Mouse (Mus musculus): ENCODE measurements at regions not wholly inside any gene's neighbourhood (a gene's known extent, or its start where the extent isn't known, plus 50 kb on each side); places are given as distances from the start of the nearest gene placed in this dataset.

- Histone ChIP-seq H3K36me3 (replicated peaks; ENCODE audit: control insufficient read depth, insufficient read depth, low read depth, low read length) (no peaks in the 10 kb centered on the region), H3K27ac (replicated peaks; ENCODE audit: low read depth, low read length) (no peak overlapping the region), H3K9me3 (replicated peaks; ENCODE audit: control insufficient read depth, low read length) (no peaks in the 10 kb centered on the region), H3K4me1 (ENCODE audit: control insufficient read depth, insufficient read depth, low read length) (peaks cover 6% of the 10 kb centered on the region), H3K4me3 (ENCODE audit: low read depth, low read length) (no peak overlapping the region), H3K4me2 (ENCODE audit: low read depth, low read length) (no peak overlapping the region), H3K9ac (replicated peaks; ENCODE audit: low read length) (no peak overlapping the region), H3K27me3 (ENCODE audit: control insufficient read depth, insufficient read depth, low read length) (no peaks in the 10 kb centered on the region)
- 17% methylated on average over 3 of the region's 3 CpGs for WGBS
- ATAC-seq (replicated peaks; ENCODE audit: insufficient number of reproducible peaks, low FRiP score, low TSS enrichment, low read depth) (no peak), DNase-seq (ENCODE audit: low spot score) (peak; percentile 37)
Measured at GRCm38 (mm10) chr1:43361455-43361863, 82.9 kb upstream of the Nck2 start.

- H3K27me3 ChIP-seq (ENCODE audit: control insufficient read depth, insufficient read depth, low read length) = no peaks in the 10 kb centered on the region
- no peak for DNase-seq (ENCODE audit: low spot score)
- H3K9ac ChIP-seq (replicated peaks; ENCODE audit: low read length) = no peak overlapping the region
- no peaks in the 10 kb centered on the region for H3K9me3 ChIP-seq (replicated peaks; ENCODE audit: control insufficient read depth, low read length)
- peaks cover 6% of the 10 kb centered on the region for H3K4me1 ChIP-seq (ENCODE audit: control insufficient read depth, insufficient read depth, low read length)
- WGBS = 50% methylated on average over 5 of the region's 5 CpGs
- no peak for ATAC-seq (replicated peaks; ENCODE audit: insufficient number of reproducible peaks, low FRiP score, low TSS enrichment, low read depth)
- H3K4me2 ChIP-seq (ENCODE audit: low read depth, low read length) = no peak overlapping the region
- no peak overlapping the region for H3K4me3 ChIP-seq (ENCODE audit: low read depth, low read length)
- H3K36me3 ChIP-seq (replicated peaks; ENCODE audit: control insufficient read depth, insufficient read depth, low read depth, low read length) = no peaks in the 10 kb centered on the region
- no peak overlapping the region for H3K27ac ChIP-seq (replicated peaks; ENCODE audit: low read depth, low read length)
Measured at GRCm38 (mm10) chr1:43362136-43362535, 82.2 kb upstream of the Nck2 start.

DNA sequence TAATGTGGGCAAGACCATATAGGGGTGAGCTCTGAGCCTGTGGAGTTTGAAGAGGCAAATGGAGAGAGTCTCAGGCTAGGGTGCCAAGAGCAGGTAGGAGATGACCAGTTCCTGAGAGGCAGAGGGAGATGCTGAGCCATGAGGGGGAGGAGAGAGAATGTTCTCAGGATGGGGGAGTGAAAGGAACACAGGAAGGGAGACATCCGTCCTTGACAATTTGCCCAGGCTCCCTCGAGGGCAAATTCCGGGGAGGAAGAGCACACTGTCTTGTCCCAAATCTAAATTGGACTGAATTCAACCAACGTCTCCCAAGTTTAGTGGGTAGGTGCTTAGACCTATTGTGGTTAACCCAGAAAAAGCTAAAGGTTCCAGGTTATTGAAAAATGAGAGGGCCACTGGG is 81.2 kb upstream of the Nck2 start:
- Histone ChIP-seq H3K4me2 (ENCODE audit: low read depth, low read length) (no peak overlapping the region), H3K4me3 (ENCODE audit: low read depth, low read length) (no peak overlapping the region), H3K9ac (replicated peaks; ENCODE audit: low read length) (no peak overlapping the region), H3K9me3 (replicated peaks; ENCODE audit: control insufficient read depth, low read length) (no peaks in the 10 kb centered on the region), H3K36me3 (replicated peaks; ENCODE audit: control insufficient read depth, insufficient read depth, low read depth, low read length) (no peaks in the 10 kb centered on the region), H3K27me3 (ENCODE audit: control insufficient read depth, insufficient read depth, low read length) (no peaks in the 10 kb centered on the region), H3K4me1 (ENCODE audit: control insufficient read depth, insufficient read depth, low read length) (peaks cover 6% of the 10 kb centered on the region), H3K27ac (replicated peaks; ENCODE audit: low read depth, low read length) (no peak overlapping the region)
- no peak for DNase-seq (ENCODE audit: low spot score)
- ATAC-seq (replicated peaks; ENCODE audit: insufficient number of reproducible peaks, low FRiP score, low TSS enrichment, low read depth) = no peak
- 66% methylated on average over 4 of the region's 4 CpGs for WGBS

DNA sequence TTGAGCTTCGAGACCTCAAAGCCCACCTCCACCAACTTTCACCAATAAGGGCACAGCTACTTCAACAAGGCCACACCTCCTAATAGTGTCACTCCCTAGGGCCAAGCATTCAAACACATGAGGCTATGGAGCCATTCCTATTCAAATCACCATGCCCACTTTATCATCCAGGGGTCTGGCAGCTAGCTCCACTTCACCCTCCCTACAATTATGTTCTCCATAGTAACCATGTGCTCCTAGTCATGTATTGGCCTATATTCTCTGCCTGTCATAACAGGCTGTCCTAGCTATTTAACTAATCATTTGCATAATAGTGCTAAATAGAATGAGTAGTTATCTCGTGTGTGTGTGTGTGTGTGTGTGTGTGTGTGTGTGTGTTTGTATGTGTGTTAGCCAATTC is 77.9 kb upstream of the Nck2 start:
- ATAC-seq (replicated peaks; ENCODE audit: insufficient number of reproducible peaks, low FRiP score, low TSS enrichment, low read depth) (no peak), DNase-seq (ENCODE audit: low spot score) (no peak)
- H3K27me3 ChIP-seq (ENCODE audit: control insufficient read depth, insufficient read depth, low read length) = no peaks in the 10 kb centered on the region
- no peak overlapping the region for H3K9ac ChIP-seq (replicated peaks; ENCODE audit: low read length)
- H3K4me1 ChIP-seq (ENCODE audit: control insufficient read depth, insufficient read depth, low read length) = no peaks in the 10 kb centered on the region
- H3K4me2 ChIP-seq (ENCODE audit: low read depth, low read length) = no peak overlapping the region
- no peak overlapping the region for H3K27ac ChIP-seq (replicated peaks; ENCODE audit: low read depth, low read length)
- no peak overlapping the region for H3K4me3 ChIP-seq (ENCODE audit: low read depth, low read length)
- no peaks in the 10 kb centered on the region for H3K9me3 ChIP-seq (replicated peaks; ENCODE audit: control insufficient read depth, low read length)
- 84% methylated on average over 2 of the region's 2 CpGs for WGBS
- H3K36me3 ChIP-seq (replicated peaks; ENCODE audit: control insufficient read depth, insufficient read depth, low read depth, low read length) = no peaks in the 10 kb centered on the region

- Histone ChIP-seq H3K27me3 (ENCODE audit: control insufficient read depth, insufficient read depth, low read length) (no peaks in the 10 kb centered on the region), H3K4me2 (ENCODE audit: low read depth, low read length) (no peak overlapping the region), H3K36me3 (replicated peaks; ENCODE audit: control insufficient read depth, insufficient read depth, low read depth, low read length) (no peaks in the 10 kb centered on the region), H3K4me3 (ENCODE audit: low read depth, low read length) (no peak overlapping the region), H3K9me3 (replicated peaks; ENCODE audit: control insufficient read depth, low read length) (no peaks in the 10 kb centered on the region), H3K27ac (replicated peaks; ENCODE audit: low read depth, low read length) (no peak overlapping the region), H3K4me1 (ENCODE audit: control insufficient read depth, insufficient read depth, low read length) (no peaks in the 10 kb centered on the region), H3K9ac (replicated peaks; ENCODE audit: low read length) (no peak overlapping the region)
- no peak for DNase-seq (ENCODE audit: low spot score)
- WGBS = 95% methylated on average over 5 of the region's 5 CpGs
- no peak for ATAC-seq (replicated peaks; ENCODE audit: insufficient number of reproducible peaks, low FRiP score, low TSS enrichment, low read depth)
Measured at GRCm38 (mm10) chr1:43367151-43367895, 77.1 kb upstream of the Nck2 start.

DNA sequence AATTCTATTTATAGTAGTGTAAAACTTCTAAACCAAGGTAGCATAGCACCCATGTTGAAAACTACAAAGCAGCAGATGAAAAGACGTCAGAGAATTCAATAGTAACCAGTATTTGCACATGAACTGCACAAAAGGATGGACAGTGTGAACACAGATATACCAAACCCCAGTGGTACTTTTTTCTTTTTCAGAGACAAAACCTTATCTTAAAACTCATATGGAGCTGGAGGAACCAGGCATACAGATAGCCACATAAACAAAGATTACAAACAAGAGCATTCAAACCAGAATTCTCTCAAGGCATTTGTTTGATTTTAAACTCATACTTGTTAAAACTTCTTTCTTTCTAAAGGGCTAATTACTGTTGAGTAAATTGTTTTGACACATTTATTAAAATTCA is 72.5 kb upstream of the Nck2 start:
- Histone ChIP-seq H3K4me1 (ENCODE audit: control insufficient read depth, insufficient read depth, low read length) (no peaks in the 10 kb centered on the region), H3K4me3 (ENCODE audit: low read depth, low read length) (no peak overlapping the region), H3K27ac (replicated peaks; ENCODE audit: low read depth, low read length) (no peak overlapping the region), H3K9ac (replicated peaks; ENCODE audit: low read length) (no peak overlapping the region), H3K27me3 (ENCODE audit: control insufficient read depth, insufficient read depth, low read length) (no peaks in the 10 kb centered on the region), H3K9me3 (replicated peaks; ENCODE audit: control insufficient read depth, low read length) (no peaks in the 10 kb centered on the region), H3K4me2 (ENCODE audit: low read depth, low read length) (no peak overlapping the region), H3K36me3 (replicated peaks; ENCODE audit: control insufficient read depth, insufficient read depth, low read depth, low read length) (no peaks in the 10 kb centered on the region)
- DNase-seq (ENCODE audit: low spot score) = no peak
- no peak for ATAC-seq (replicated peaks; ENCODE audit: insufficient number of reproducible peaks, low FRiP score, low TSS enrichment, low read depth)
- WGBS = 71% methylated on average over 1 of the region's 1 CpGs

GRCm38 (mm10) chr1:43374946-43375345 is 69.4 kb upstream of the Nck2 start:
- H3K9ac ChIP-seq (replicated peaks; ENCODE audit: low read length) = no peak overlapping the region
- no peak for DNase-seq (ENCODE audit: low spot score)
- H3K4me1 ChIP-seq (ENCODE audit: control insufficient read depth, insufficient read depth, low read length) = no peaks in the 10 kb centered on the region
- H3K9me3 ChIP-seq (replicated peaks; ENCODE audit: control insufficient read depth, low read length) = no peaks in the 10 kb centered on the region
- no peak overlapping the region for H3K4me2 ChIP-seq (ENCODE audit: low read depth, low read length)
- WGBS = 51% methylated on average over 5 of the region's 5 CpGs
- H3K4me3 ChIP-seq (ENCODE audit: low read depth, low read length) = no peak overlapping the region
- no peak for ATAC-seq (replicated peaks; ENCODE audit: insufficient number of reproducible peaks, low FRiP score, low TSS enrichment, low read depth)
- H3K27ac ChIP-seq (replicated peaks; ENCODE audit: low read depth, low read length) = no peak overlapping the region
- no peaks in the 10 kb centered on the region for H3K27me3 ChIP-seq (ENCODE audit: control insufficient read depth, insufficient read depth, low read length)
- no peaks in the 10 kb centered on the region for H3K36me3 ChIP-seq (replicated peaks; ENCODE audit: control insufficient read depth, insufficient read depth, low read depth, low read length)

DNA sequence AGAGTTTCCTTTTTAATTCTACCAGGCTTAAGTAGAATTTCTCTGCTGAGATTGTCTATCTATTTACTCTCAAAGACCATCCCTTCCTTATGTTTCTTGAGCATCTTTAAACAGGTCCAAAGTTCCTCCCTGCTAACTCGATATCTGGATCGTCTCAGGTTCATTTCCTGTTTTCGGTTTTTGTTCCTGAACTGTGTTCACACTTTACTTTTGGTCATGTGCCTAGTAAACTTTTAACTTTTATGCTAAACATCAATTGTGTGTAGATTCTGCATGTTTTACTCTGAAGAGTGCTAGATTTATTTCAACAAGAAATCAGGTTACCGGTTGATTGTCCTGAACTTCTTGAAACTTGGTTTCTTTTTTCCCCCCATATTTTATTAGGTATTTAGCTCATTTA is 68.5 kb upstream of the Nck2 start:
- H3K27ac ChIP-seq (replicated peaks; ENCODE audit: low read depth, low read length) = no peak overlapping the region
- 86% methylated on average over 4 of the region's 4 CpGs for WGBS
- ATAC-seq (replicated peaks; ENCODE audit: insufficient number of reproducible peaks, low FRiP score, low TSS enrichment, low read depth) = no peak
- no peaks in the 10 kb centered on the region for H3K36me3 ChIP-seq (replicated peaks; ENCODE audit: control insufficient read depth, insufficient read depth, low read depth, low read length)
- no peak overlapping the region for H3K4me3 ChIP-seq (ENCODE audit: low read depth, low read length)
- no peak overlapping the region for H3K9ac ChIP-seq (replicated peaks; ENCODE audit: low read length)
- no peak for DNase-seq (ENCODE audit: low spot score)
- H3K4me1 ChIP-seq (ENCODE audit: control insufficient read depth, insufficient read depth, low read length) = no peaks in the 10 kb centered on the region
- no peak overlapping the region for H3K4me2 ChIP-seq (ENCODE audit: low read depth, low read length)
- H3K9me3 ChIP-seq (replicated peaks; ENCODE audit: control insufficient read depth, low read length) = no peaks in the 10 kb centered on the region
- H3K27me3 ChIP-seq (ENCODE audit: control insufficient read depth, insufficient read depth, low read length) = no peaks in the 10 kb centered on the region

All from embryonic facial prominence, embryonic 11.5 days (tissue).